Mouse (Mus musculus) gastrocnemius, postnatal 25 days (tissue): Measurements from ENCODE around the gene St14. TPM values are rescaled to one million over a fixed set of nuclear protein-coding genes. Genes with fewer than 3 reads are reported as not detected.
"Not testable (repeated sequence)": the region's sequence is repeated elsewhere in the genome, so short reads cannot be mapped to it uniquely, and the experiment has no call there.

Experiments used
- DNase-seq: peaks from one replicate; pipeline ENCODE4 v3.0.0; 2022
- long read RNA-seq, 2 experiments: library from polyadenylated mRNA; stranded (forward); transcript quantifications; one replicate each; pipeline ENCODE4 v2.0.0; 2021
- total RNA-seq, 2 experiments: library from RNA; stranded (reverse); gene quantifications; 1 replicate in 1 of 2; 2 replicates in 1 of 2; pipeline ENCODE4 v1.2.3; 2021

Gene St14
- under 1 TPM; 0.20 to 0.27 TPM for total RNA-seq
- long read RNA-seq, experiment 1, result 0 reads
- long read RNA-seq, experiment 2, result 0 reads

GRCm38 (mm10) chr9:31131205-31131968 lies at the start of gene St14:
TSS of gene St14 (minus strand) at chr9:31131853.
- DNase-seq, result no peak

DNA sequence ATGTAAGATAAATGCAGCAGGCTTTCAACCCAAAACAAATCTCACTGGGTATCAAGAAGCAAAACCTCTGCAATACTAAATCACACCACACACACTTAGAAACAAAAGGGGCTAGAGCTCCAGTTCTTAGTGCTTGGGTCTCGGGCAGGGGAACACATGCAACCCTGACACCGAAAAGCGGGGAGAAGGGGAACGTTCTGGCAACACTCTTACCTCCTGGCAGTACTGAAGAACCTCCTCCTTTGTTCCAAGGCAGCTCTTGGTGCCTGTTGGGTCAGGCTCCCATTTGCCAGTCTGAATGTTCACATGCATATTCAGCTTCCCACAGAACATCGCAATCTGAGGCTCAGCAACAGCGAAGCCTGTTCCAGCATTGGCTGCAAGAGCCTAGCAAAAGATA lies 46.0 kb upstream of the St14 start:
- no peak for DNase-seq

- peak; percentile 73 for DNase-seq
Observed at GRCm38 (mm10) chr9:31176379-31177130, 44.9 kb upstream of the St14 start.

DNA sequence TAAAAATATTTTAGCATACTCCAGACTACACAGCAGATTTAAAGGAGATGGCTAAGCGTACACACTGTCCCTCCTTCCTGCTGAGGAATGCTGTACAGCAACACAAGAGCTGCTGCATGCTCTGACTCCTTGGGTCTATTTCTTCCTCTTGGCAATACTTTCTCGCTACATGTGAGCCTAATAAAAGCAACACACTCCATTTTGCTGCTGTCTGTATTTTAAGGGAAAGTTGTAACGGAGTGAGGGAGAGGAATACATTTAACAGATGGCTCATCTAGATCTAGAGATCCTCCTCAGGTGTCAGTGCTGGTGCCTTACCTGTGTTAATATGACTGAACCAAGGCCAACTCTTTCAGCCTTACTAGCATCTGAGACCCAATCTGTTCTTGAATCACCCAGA lies 44.3 kb upstream of the St14 start:
- no peak for DNase-seq

DNA sequence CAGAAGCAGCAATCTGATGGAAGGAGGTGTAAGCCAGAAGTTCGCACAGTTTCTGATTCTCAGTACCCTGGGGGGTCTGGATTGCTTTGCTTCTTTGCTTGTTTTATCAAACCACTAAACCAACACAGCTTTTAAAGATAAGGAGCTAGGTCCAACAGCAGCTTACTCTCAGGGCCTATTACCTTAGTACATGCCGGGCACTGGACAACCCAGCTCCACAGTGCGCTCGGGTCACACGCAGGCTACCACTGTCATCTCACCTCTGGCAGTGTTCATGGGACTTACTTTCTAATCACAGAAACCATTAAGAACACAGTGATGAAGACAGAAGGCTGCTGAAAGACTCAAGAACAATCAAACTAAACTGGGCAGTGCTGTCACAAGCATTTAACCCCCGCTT lies 43.7 kb upstream of the St14 start:
- no peak for DNase-seq

- no peak for DNase-seq
Observed at GRCm38 (mm10) chr9:31168356-31169093, 36.9 kb upstream of the St14 start.

DNA sequence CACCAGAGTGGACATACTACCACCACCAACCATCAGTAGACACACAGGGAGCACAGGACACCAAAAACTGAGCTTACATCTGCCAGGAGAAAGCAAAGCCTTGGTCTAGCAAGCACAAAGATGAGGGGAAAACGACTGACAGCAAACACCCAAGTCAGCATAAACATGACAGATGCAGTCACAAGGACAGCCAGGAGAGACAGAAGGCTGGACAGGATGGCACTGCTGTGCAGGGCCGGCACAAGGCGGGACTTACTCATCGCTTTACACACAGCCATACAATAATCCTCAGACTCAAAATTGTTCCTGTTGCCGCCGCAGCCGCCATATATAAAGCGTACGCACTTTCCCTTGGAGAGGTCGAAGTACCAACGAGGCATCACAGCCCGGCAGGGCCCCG lies 35.7 kb upstream of the St14 start:
- no peak for DNase-seq

DNA sequence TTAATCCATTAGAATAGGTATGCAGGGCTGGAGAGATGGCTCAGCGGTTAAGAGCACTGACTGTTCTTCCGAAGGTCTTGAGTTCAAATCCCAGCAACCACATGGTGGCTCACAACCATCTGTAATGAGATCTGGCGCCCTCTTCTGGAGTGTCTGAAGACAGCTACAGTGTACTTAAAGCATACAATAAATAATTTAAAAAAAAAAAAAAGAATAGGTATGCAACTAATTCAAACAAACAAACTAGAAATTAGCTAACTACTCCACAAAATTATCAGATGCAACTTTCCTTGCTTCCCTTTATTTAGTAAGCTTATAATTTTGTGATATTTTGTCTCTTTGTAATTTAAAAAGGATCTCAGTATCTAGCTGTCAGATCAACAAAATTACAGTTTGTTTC lies 33.9 kb upstream of the St14 start:
- DNase-seq, result not testable (repeated sequence)

- DNase-seq, result no peak
Observed at GRCm38 (mm10) chr9:31163327-31163726, 31.7 kb upstream of the St14 start.

- no peak for DNase-seq
Observed at GRCm38 (mm10) chr9:31162911-31163310, 31.3 kb upstream of the St14 start.

- no peak for DNase-seq
Observed at GRCm38 (mm10) chr9:31159910-31160309, 28.3 kb upstream of the St14 start.

GRCm38 (mm10) chr9:31156594-31156993 lies 24.9 kb upstream of the St14 start:
- DNase-seq, result no peak

- no peak for DNase-seq
Observed at GRCm38 (mm10) chr9:31151050-31151449, 19.4 kb upstream of the St14 start.

DNA sequence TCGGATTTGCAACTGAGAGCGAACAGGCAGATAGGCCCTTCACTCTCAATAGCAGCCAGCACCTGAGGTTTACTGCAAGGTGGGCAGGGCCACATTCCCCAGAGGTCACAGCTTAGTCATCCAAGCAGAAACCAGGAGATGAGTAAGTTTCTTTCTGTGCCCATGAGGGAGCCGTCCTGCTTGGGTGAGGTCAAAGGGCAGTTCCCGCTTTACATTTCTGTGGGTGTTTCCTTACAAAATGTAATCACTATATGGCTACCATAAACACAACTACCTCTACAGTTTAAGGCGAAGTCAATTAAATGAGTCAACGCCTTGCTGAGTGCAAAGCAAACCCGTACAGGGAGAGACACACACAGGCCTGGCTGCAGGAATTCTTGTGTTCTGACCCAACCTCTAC lies 16.5 kb upstream of the St14 start:
- no peak for DNase-seq

DNA sequence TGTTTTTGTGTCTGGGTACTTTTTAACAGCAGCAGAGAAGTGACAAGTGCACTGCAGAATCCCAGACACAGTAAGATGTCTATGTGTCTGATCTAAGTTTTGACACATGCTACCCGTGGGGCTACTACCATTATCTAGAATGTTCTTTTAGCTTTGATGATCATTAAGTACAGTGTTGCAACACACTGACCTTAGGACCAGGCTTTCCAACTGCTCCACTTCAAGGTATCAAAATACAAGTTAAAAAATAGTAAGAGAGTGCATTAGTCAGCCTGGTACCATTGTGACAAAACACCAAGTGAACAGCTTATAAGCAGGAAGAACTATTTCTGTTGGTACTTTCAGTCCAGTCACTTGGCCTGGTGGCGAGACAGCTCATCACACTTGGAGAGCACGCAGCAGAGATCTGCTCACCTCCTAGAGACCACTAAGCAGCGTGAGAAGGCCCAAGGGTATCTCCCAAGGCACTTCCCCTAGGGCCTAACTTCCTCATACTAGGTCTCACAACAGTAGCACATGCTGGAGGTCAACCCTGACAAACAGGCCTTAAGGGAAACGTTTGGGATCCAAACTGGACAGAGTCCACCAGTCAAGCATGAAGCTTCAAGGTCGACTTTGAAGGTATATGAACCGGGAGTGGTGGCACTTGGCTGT lies 13.7 kb upstream of the St14 start:
- no peak for DNase-seq

DNA sequence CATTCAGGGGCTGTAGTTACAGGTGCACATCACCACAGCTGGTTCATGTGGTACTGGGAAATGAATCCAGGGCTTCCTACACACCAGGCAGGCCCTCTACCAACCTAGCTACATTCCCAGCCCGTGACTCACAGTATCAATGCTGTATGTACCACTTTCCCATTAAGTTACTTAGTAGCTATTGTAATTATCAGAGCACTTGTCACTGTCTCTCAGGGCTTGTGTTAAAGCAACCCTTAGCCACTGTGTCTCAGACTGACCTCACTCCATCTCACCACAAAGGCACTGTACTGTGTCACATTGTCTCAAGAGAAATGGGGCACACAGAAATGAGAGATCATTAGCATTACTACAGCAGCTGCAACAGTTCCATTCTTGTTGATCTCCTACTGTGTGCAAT lies 11.3 kb upstream of the St14 start:
- no peak for DNase-seq

DNA sequence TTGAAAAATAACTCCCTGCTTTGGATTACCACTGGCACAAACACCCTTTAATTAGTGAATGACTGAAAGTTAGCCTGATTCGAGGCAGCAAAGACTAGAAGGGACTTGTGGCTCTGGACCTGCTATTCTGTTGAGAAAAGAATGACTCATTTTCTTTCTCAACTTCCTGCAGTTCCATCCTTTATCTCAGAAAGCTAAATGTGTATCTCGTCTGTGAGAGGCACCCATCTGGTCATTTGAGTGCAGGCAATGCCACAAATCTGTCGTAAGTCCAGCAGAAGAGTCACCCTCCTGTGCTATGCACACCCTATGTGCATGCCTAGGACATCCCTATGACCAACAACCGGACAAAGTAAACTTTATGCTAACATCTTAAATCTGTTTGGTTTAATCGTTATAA lies 1.5 kb upstream of the St14 start:
- DNase-seq, result no peak

DNA sequence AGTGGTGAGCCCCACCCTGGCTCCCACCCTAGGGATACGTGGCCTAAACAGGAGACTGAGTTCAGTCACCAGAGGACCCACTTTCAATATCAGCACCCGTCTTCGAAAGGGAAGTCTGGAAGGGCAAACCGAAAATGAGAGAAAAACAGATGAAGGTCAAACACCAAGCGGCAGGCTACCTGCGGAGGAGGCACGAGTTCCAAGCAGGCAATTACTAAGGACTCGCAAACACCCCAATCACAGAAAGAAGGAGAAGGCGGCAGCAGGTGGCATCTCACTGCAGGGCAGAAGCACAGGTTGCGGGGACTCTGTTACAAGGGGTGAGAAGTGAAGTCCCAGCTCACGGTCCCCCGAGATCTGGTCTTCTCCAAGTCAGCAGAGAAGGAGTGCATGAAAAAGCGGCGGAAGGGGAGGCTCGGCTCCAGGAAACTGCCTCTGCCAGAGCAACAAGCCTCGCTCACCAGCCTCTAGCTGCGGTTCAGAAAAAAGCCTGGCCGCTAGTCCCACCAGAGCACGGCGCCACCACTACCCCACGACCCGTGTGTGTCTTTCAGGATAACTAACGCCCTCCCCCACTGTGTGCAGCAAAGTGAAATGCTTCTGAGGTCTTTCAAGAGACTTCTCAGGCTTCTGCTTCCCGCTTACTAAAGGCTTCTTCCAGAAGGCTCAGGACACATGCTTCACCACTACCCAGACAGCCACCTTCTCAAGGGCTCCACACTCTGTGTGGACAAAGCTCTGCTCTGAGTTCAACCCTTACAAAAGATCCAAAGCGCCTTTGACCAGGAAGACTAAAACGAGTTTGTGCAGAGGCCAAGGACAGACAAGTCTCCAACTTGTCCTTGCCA lies 1.1 kb downstream of the St14 start:
- no peak for DNase-seq

GRCm38 (mm10) chr9:31129956-31130355 lies 1.7 kb downstream of the St14 start:
- DNase-seq, result no peak

- DNase-seq, result no peak
Observed at GRCm38 (mm10) chr9:31127876-31128465, 3.7 kb downstream of the St14 start.

GRCm38 (mm10) chr9:31126079-31126478 lies 5.6 kb downstream of the St14 start:
- DNase-seq, result no peak
